In genomic region chr12:29939261-29939671, GRCm38 (mm10) we compare ENCODE assay signal across 8 mouse cellular contexts. TPM values are rescaled to one million over a fixed set of nuclear protein-coding genes. Genes with fewer than 3 reads are reported as not detected.
DNase-seq lines count a peak whose midpoint lies in the region; ATAC-seq and TF ChIP-seq lines count a peak whose summit lies in the region.

No protein-coding gene starts in this region.

- no peaks in the 10 kb centered on the region for H3K9me3 ChIP-seq in intestine, postnatal 0 days (ENCODE audit: control insufficient read depth)
- no peaks in the 10 kb centered on the region for H3K9me3 ChIP-seq in midbrain, embryonic 16.5 days (replicated peaks; ENCODE audit: control insufficient read depth, low read length, poor library complexity, severe bottlenecking)

- TF ChIP-seq CTCF in intestine, postnatal 0 days (IDR thresholded peaks at IDR 0.05; ENCODE audit: low read depth) = no peak

- DNase-seq in right cerebral cortex, adult 18-20 months = peak; percentile 30
- no peak for DNase-seq in right cerebral cortex, postnatal 25 days
- DNase-seq in heart, adult 18-20 months = peak; percentile 71 to 85
- no peak for DNase-seq in spleen, postnatal 4 days (ENCODE audit: low spot score in 2 of 2)
- no peak for DNase-seq in right cerebral cortex, adult 2 months (ENCODE audit: low spot score in 2 of 2)

- no peaks in the 10 kb centered on the region for H3K36me3 ChIP-seq in intestine, postnatal 0 days (ENCODE audit: control insufficient read depth, insufficient read depth)
- H3K36me3 ChIP-seq in midbrain, embryonic 16.5 days (ENCODE audit: control insufficient read depth, insufficient read depth, low read length) = no peaks in the 10 kb centered on the region

- peak overlapping the region; percentile 75; the same call in 1 of the 2 replicates for H3K27ac ChIP-seq in intestine, postnatal 0 days (ENCODE audit: low read depth, low read length)
- no peak overlapping the region for H3K27ac ChIP-seq in midbrain, embryonic 16.5 days (ENCODE audit: low read length)

- peak overlapping the region; percentile 77 for H3K4me2 ChIP-seq in intestine, postnatal 0 days (replicated peaks; ENCODE audit: low read depth)
- peak overlapping the region; percentile 64 for H3K4me2 ChIP-seq in midbrain, embryonic 16.5 days (ENCODE audit: low read length)

- 24% methylated on average over 8 of the region's 8 CpGs for WGBS in intestine, postnatal 0 days
- WGBS in midbrain, embryonic 16.5 days = 7% methylated on average over 8 of the region's 8 CpGs

- no peaks in the 10 kb centered on the region for H3K27me3 ChIP-seq in intestine, postnatal 0 days (replicated peaks; ENCODE audit: control insufficient read depth, insufficient read depth, low read length)
- no peaks in the 10 kb centered on the region for H3K27me3 ChIP-seq in midbrain, embryonic 16.5 days (ENCODE audit: control insufficient read depth, insufficient read depth, low read depth, low read length)

- H3K9ac ChIP-seq in intestine, postnatal 0 days (ENCODE audit: low read depth, low read length) = peak overlapping the region; percentile 54; the same call in 1 of the 2 replicates
- H3K9ac ChIP-seq in midbrain, embryonic 16.5 days (ENCODE audit: low read depth, low read length) = peak overlapping the region; percentile 95

- H3K4me3 ChIP-seq in intestine, postnatal 0 days (ENCODE audit: low read depth, low read length) = peak overlapping the region; percentile 55
- peak overlapping the region; percentile 82 for H3K4me3 ChIP-seq in midbrain, embryonic 16.5 days (ENCODE audit: low read depth, low read length)

- H3K4me1 ChIP-seq in intestine, postnatal 0 days (replicated peaks; ENCODE audit: control insufficient read depth, insufficient read depth, low read length) = peaks cover 4% of the 10 kb centered on the region; the same call in 1 of the 2 replicates
- H3K4me1 ChIP-seq in midbrain, embryonic 16.5 days (ENCODE audit: control insufficient read depth, insufficient read depth, low read length) = peaks cover 29% of the 10 kb centered on the region

- no peak for ATAC-seq in intestine, postnatal 0 days
- no peak for ATAC-seq in midbrain, embryonic 16.5 days
- ATAC-seq in megakaryocyte, adult 5-6 weeks (ENCODE audit: poor library complexity, severe bottlenecking) = no peak

RNA-seq across cellular contexts. Expression of gene Pxdn, which starts 1.9 kb away (rescaled TPM):
- 10 to 100 TPM; 27.7 to 31.8 TPM for total RNA-seq in heart, adult 18-20 months (2021)
- polyA plus RNA-seq in intestine, postnatal 0 days (2015; fragmentation: Nextera tagmentation; extraction: Ambion mirVana) = 18.4 TPM in 2 replicates
- polyA plus RNA-seq in midbrain, embryonic 16.5 days (2015; fragmentation: Nextera tagmentation; extraction: Ambion mirVana) = 52.0 and 53.3 TPM in 2 replicates
- total RNA-seq in megakaryocyte, adult 5-6 weeks (2015) = not detected in 2 replicates
- total RNA-seq in megakaryocyte, adult 5-6 weeks (2017) = not detected in 2 replicates

Comparison
In these comparisons a context has a peak if more than half of its experiments do, and no peak if none do; other contexts are left out.
1. DNase-seq: peak in right cerebral cortex, adult 18-20 months (single experiment) and heart, adult 18-20 months (2 of 2); none in right cerebral cortex, postnatal 25 days (single experiment), spleen, postnatal 4 days (0 of 2) and right cerebral cortex, adult 2 months (0 of 2).
2. RNA of gene Pxdn, which starts 1.9 kb away (total RNA-seq): 27.7 to 31.8 TPM in heart, adult 18-20 months; not detected in megakaryocyte, adult 5-6 weeks; every median in the first group is over 10 times any median in the second.